Mouse (Mus musculus): ENCODE data around the gene AU022252. TPM values are rescaled to one million over a fixed set of nuclear protein-coding genes. Genes with fewer than 3 reads are reported as not detected.

AU022252 gene
- polyA plus RNA-seq, 1 experiment from 2014 or later = 26.4 TPM

GRCm38 (mm10) chr4:119183525-119183924 is 49.0 kb downstream of the AU022252 start:
- Histone ChIP-seq H3K4me3 (no peak overlapping the region), H3K27ac (replicated peaks) (no peak overlapping the region), H3K9me3 (no peaks in the 10 kb centered on the region), H3K9ac (no peak overlapping the region), H3K4me2 (no peak overlapping the region), H3K36me3 (no peaks in the 10 kb centered on the region), H3K4me1 (peaks cover 20% of the 10 kb centered on the region), H3K27me3 (replicated peaks) (peaks cover 7% of the 10 kb centered on the region; the same call in 1 of the 2 replicates)
- ATAC-seq (ENCODE audit: extremely low read depth, insufficient number of reproducible peaks, low FRiP score, low TSS enrichment) = no peak
- 26% methylated on average over 1 of the region's 1 CpGs for WGBS

GRCm38 (mm10) chr4:119181456-119181855 is 51.1 kb downstream of the AU022252 start:
- H3K4me2 ChIP-seq = no peak overlapping the region
- no peaks in the 10 kb centered on the region for H3K9me3 ChIP-seq
- ATAC-seq (ENCODE audit: extremely low read depth, insufficient number of reproducible peaks, low FRiP score, low TSS enrichment) = no peak
- H3K9ac ChIP-seq = no peak overlapping the region
- WGBS = 79% methylated on average over 9 of the region's 9 CpGs
- H3K36me3 ChIP-seq = no peaks in the 10 kb centered on the region
- H3K27me3 ChIP-seq (replicated peaks) = no peaks in the 10 kb centered on the region; the same call in 1 of the 2 replicates
- H3K27ac ChIP-seq (replicated peaks) = no peak overlapping the region
- H3K4me3 ChIP-seq = no peak overlapping the region
- H3K4me1 ChIP-seq = peaks cover 15% of the 10 kb centered on the region

GRCm38 (mm10) chr4:119180133-119180707 is 52.3 kb downstream of the AU022252 start:
- Histone ChIP-seq H3K9ac (no peak overlapping the region), H3K4me3 (no peak overlapping the region), H3K9me3 (no peaks in the 10 kb centered on the region), H3K27ac (replicated peaks) (no peak overlapping the region), H3K4me1 (peaks cover 15% of the 10 kb centered on the region), H3K36me3 (no peaks in the 10 kb centered on the region), H3K4me2 (no peak overlapping the region), H3K27me3 (replicated peaks) (no peaks in the 10 kb centered on the region; the same call in 1 of the 2 replicates)
- WGBS = 20% methylated on average over 4 of the region's 4 CpGs
- no peak for ATAC-seq (ENCODE audit: extremely low read depth, insufficient number of reproducible peaks, low FRiP score, low TSS enrichment)

- Histone ChIP-seq H3K9me3 (no peaks in the 10 kb centered on the region), H3K4me1 (peaks cover 15% of the 10 kb centered on the region), H3K36me3 (no peaks in the 10 kb centered on the region), H3K4me3 (no peak overlapping the region), H3K9ac (no peak overlapping the region; the same call in 1 of the 2 replicates), H3K27me3 (replicated peaks) (no peaks in the 10 kb centered on the region), H3K4me2 (no peak overlapping the region), H3K27ac (replicated peaks) (no peak overlapping the region)
- ATAC-seq (ENCODE audit: extremely low read depth, insufficient number of reproducible peaks, low FRiP score, low TSS enrichment) = no peak
- 58% methylated on average over 18 of the region's 18 CpGs for WGBS
Measured at GRCm38 (mm10) chr4:119178331-119178730, 54.2 kb downstream of the AU022252 start.

GRCm38 (mm10) chr4:119177702-119178101 is 54.8 kb downstream of the AU022252 start:
- Histone ChIP-seq H3K27me3 (replicated peaks) (no peaks in the 10 kb centered on the region), H3K4me2 (no peak overlapping the region), H3K27ac (replicated peaks) (no peak overlapping the region), H3K9ac (no peak overlapping the region), H3K9me3 (no peaks in the 10 kb centered on the region), H3K4me1 (peaks cover 21% of the 10 kb centered on the region), H3K4me3 (no peak overlapping the region), H3K36me3 (no peaks in the 10 kb centered on the region)
- WGBS = 61% methylated on average over 5 of the region's 5 CpGs
- ATAC-seq (ENCODE audit: extremely low read depth, insufficient number of reproducible peaks, low FRiP score, low TSS enrichment) = no peak

GRCm38 (mm10) chr4:119173851-119174453 is 58.6 kb downstream of the AU022252 start, which contains the start of gene Zfp691:
Zfp691 (minus strand) TSS chr4:119174195.
- Histone ChIP-seq H3K27me3 (replicated peaks) (no peaks in the 10 kb centered on the region), H3K27ac (replicated peaks) (peak within 1 kb of the TSS; percentile 75), H3K4me2 (peak within 1 kb of the TSS; percentile 87), H3K9ac (peak within 1 kb of the TSS; percentile 95), H3K4me3 (peak within 1 kb of the TSS; percentile 90), H3K36me3 (peaks cover 29% of the 10 kb centered on the region), H3K9me3 (no peaks in the 10 kb centered on the region), H3K4me1 (peaks cover 28% of the 10 kb centered on the region)
- peak; percentile 100 for ATAC-seq (ENCODE audit: extremely low read depth, insufficient number of reproducible peaks, low FRiP score, low TSS enrichment)
- under 1% methylated on average over 40 of the region's 40 CpGs for WGBS

- ATAC-seq (ENCODE audit: extremely low read depth, insufficient number of reproducible peaks, low FRiP score, low TSS enrichment) = no peak
- WGBS = 32% methylated on average over 18 of the region's 18 CpGs
Measured at GRCm38 (mm10) chr4:119172919-119173650, 59.4 kb downstream of the AU022252 start.

GRCm38 (mm10) chr4:119167663-119168062 is 64.8 kb downstream of the AU022252 start:
- no peaks in the 10 kb centered on the region for H3K9me3 ChIP-seq
- no peak overlapping the region for H3K4me3 ChIP-seq
- no peak for ATAC-seq (ENCODE audit: extremely low read depth, insufficient number of reproducible peaks, low FRiP score, low TSS enrichment)
- H3K4me2 ChIP-seq = no peak overlapping the region
- peaks cover 41% of the 10 kb centered on the region for H3K36me3 ChIP-seq
- peaks cover 17% of the 10 kb centered on the region for H3K4me1 ChIP-seq
- no peaks in the 10 kb centered on the region for H3K27me3 ChIP-seq (replicated peaks)
- 6% methylated on average over 4 of the region's 4 CpGs for WGBS
- H3K27ac ChIP-seq (replicated peaks) = no peak overlapping the region
- H3K9ac ChIP-seq = no peak overlapping the region

More at GRCm38 (mm10) chr4:119172919-119173650, 59.4 kb downstream of the AU022252 start:
- Histone ChIP-seq H3K36me3 (peaks cover 38% of the 10 kb centered on the region), H3K27me3 (replicated peaks) (no peaks in the 10 kb centered on the region), H3K27ac (replicated peaks) (peak overlapping the region; percentile 75), H3K4me2 (peak overlapping the region; percentile 87), H3K4me3 (peak overlapping the region; percentile 90), H3K9me3 (no peaks in the 10 kb centered on the region), H3K9ac (peak overlapping the region; percentile 95), H3K4me1 (peaks cover 23% of the 10 kb centered on the region)

GRCm38 (mm10) chr4:119167068-119167467 is 65.4 kb downstream of the AU022252 start:
- no peaks in the 10 kb centered on the region for H3K9me3 ChIP-seq
- 76% methylated on average over 4 of the region's 4 CpGs for WGBS
- peaks cover 11% of the 10 kb centered on the region for H3K4me1 ChIP-seq
- H3K27me3 ChIP-seq (replicated peaks) = no peaks in the 10 kb centered on the region
- peaks cover 38% of the 10 kb centered on the region for H3K36me3 ChIP-seq
- no peak for ATAC-seq (ENCODE audit: extremely low read depth, insufficient number of reproducible peaks, low FRiP score, low TSS enrichment)
- H3K27ac ChIP-seq (replicated peaks) = no peak overlapping the region
- H3K9ac ChIP-seq = no peak overlapping the region
- H3K4me2 ChIP-seq = no peak overlapping the region
- H3K4me3 ChIP-seq = no peak overlapping the region

GRCm38 (mm10) chr4:119165916-119166315 is 66.6 kb downstream of the AU022252 start:
- ATAC-seq (ENCODE audit: extremely low read depth, insufficient number of reproducible peaks, low FRiP score, low TSS enrichment) = no peak
- 53% methylated on average over 7 of the region's 7 CpGs for WGBS
- Histone ChIP-seq H3K4me1 (no peaks in the 10 kb centered on the region), H3K27me3 (replicated peaks) (no peaks in the 10 kb centered on the region), H3K36me3 (peaks cover 31% of the 10 kb centered on the region), H3K4me2 (no peak overlapping the region), H3K9ac (no peak overlapping the region), H3K27ac (replicated peaks) (no peak overlapping the region), H3K9me3 (no peaks in the 10 kb centered on the region), H3K4me3 (no peak overlapping the region)

- Histone ChIP-seq H3K4me2 (no peak overlapping the region), H3K36me3 (0 out of 2 replicates have a peak, but pooled peaks cover 2% of the 10 kb centered on the region), H3K9me3 (no peaks in the 10 kb centered on the region), H3K4me3 (no peak overlapping the region), H3K27me3 (replicated peaks) (no peaks in the 10 kb centered on the region), H3K27ac (replicated peaks) (no peak overlapping the region), H3K9ac (no peak overlapping the region), H3K4me1 (no peaks in the 10 kb centered on the region)
- no peak for ATAC-seq (ENCODE audit: extremely low read depth, insufficient number of reproducible peaks, low FRiP score, low TSS enrichment)
- WGBS = 70% methylated on average over 4 of the region's 4 CpGs
Measured at GRCm38 (mm10) chr4:119162990-119163389, 69.5 kb downstream of the AU022252 start.

Data from heart, embryonic 13.5 days (tissue).